Mouse (Mus musculus) cortical plate, adult 2 months (tissue): Measurements from ENCODE around the gene Fbxo47. TPM values are rescaled to one million over a fixed set of nuclear protein-coding genes. Genes with fewer than 3 reads are reported as not detected.

ENCODE experiments used
- H3K27ac ChIP-seq: fragments of 200-500 bp; 2 replicates; pipeline ENCODE4 v1.5.1; 2012; ENCODE audit warnings: low read length, control low read depth, inconsistent platforms; ENCODE audit not compliant: insufficient read depth
- H3K4me1 ChIP-seq: fragments of 200-500 bp; 2 replicates; pipeline ENCODE4 v1.6.1; 2011; ENCODE audit warnings: low read length; ENCODE audit not compliant: control insufficient read depth, insufficient read depth
- H3K4me3 ChIP-seq: fragments of 200-500 bp; 2 replicates; pipeline ENCODE4 v1.5.1; 2011; ENCODE audit warnings: mild to moderate bottlenecking, low read length, control low read depth; ENCODE audit not compliant: insufficient read depth
- CTCF ChIP-seq: fragments of 200-500 bp; IDR thresholded peaks from 2 replicates; pipeline ENCODE4 v1.5.1; 2011; ENCODE audit warnings: mild to moderate bottlenecking, control low read depth, low read length; ENCODE audit not compliant: insufficient read depth; ENCODE audit errors: extremely low read depth
- POLR2A ChIP-seq: fragments of 200-500 bp; IDR thresholded peaks from 2 replicates; pipeline ENCODE4 v1.6.1; 2011; ENCODE audit warnings: mild to moderate bottlenecking, low read length, control low read depth; ENCODE audit not compliant: insufficient read depth; ENCODE audit errors: extremely low read depth
- polyA plus RNA-seq: library from polyadenylated mRNA; depleted of rRNA; stranded (reverse); fragments of >200 nt; gene quantifications from 2 replicates; pipeline ENCODE4 v1.2.3, GENCODE M21; 2012

Fbxo47 gene
- polyA plus RNA-seq, 1 experiment = 1.6 TPM

DNA sequence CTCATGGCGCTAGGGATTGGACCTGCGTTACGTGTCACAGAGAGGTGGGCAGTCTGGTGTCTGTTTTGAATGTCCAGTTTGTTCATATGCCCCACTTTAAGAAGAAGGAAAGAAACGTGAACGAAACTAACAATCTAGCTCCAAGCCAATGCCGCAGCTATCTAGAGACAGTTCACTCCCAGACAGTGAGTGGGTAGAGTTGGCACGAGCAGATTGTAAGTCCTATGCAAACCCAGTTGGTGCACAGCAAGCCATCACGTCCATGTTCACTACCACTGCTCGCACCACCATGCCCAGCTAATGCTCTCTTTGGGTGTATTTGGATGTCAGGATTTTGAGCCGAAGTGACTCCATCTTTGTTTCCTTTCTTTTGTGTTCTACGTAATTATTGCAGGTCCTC, 59.8 kb downstream of the Fbxo47 start:
- no peak overlapping the region for H3K27ac ChIP-seq
- peaks cover 9% of the 10 kb centered on the region; the same call in 1 of the 2 replicates for H3K4me1 ChIP-seq
- TF ChIP-seq POLR2A = no peak
- H3K4me3 ChIP-seq = no peak overlapping the region

DNA sequence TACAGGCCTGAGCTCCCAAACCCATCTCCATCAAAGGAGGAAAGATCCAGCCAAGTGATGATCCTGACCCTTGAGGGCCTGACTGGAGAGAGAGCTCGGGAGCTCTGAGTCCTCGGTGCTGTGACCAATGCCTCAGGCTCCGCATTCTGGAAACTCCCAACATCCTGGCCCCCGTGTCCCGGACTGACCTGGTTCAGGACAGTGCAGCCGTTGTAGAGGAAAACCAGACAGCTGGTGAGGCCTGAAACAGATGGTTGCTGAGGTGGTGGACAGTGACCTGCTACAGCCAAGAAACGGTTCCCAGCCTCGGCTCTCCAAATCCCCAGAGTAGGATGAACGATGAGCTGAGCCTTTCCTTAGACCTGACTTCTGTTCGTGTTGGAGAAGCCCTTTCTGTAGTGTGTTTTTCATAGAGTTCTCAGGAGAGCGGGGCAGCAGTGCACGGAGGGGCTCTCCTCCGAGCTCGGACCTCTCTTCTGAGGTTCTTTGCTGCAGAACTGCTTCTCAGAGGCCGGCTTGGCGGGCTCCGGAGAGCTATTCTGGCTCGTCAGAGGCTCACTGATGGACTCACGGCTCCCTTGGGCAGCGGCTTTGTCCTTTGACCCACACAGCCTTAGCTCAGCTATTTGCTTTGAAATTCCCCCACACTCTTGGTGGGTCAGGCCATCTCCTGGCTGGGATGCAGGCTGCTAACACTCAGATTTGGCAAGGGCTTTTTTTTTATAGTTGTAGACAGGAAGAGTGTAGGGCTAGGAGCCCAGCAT, 60.9 kb downstream of the Fbxo47 start:
- Histone ChIP-seq H3K4me3 (no peak overlapping the region), H3K27ac (no peak overlapping the region), H3K4me1 (peaks cover 13% of the 10 kb centered on the region; the same call in 1 of the 2 replicates)
- TF ChIP-seq CTCF = no peak
- TF ChIP-seq POLR2A = no peak

DNA sequence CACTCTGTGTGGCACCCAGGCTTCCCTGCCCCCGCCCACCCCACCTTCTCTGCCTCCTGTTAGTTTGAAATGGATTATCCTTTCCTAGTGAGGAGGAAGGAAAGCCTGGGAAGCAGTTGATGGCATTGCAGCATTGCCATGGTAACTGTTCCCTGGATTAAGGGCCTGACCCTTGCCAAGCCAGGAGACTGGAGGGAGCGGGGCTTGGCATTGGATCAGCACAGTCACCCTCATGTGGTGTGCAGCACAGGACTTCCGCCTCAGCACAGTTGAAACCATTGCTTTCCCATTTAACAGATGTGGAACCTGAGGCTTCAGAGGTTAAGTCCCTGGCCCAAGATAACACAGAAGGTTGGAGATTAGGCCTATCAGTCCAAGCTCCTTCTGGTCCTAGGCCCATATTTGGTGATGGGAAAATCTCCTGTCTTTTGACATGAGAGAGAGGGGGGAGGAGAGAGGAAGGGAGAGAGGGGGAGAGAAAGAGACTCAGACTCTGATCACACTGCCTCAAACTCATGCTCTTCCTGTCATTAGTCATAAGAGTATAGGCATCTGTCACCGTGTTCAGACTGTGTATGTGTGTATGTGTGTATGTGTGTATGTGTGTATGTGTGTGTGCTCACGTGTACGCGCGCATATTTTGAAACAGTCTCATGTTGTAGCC, 62.4 kb downstream of the Fbxo47 start:
- no peak for TF ChIP-seq CTCF
- no peak for TF ChIP-seq POLR2A
- H3K4me3 ChIP-seq = no peak overlapping the region
- H3K4me1 ChIP-seq = peaks cover 11% of the 10 kb centered on the region; the same call in 1 of the 2 replicates
- H3K27ac ChIP-seq = no peak overlapping the region

DNA sequence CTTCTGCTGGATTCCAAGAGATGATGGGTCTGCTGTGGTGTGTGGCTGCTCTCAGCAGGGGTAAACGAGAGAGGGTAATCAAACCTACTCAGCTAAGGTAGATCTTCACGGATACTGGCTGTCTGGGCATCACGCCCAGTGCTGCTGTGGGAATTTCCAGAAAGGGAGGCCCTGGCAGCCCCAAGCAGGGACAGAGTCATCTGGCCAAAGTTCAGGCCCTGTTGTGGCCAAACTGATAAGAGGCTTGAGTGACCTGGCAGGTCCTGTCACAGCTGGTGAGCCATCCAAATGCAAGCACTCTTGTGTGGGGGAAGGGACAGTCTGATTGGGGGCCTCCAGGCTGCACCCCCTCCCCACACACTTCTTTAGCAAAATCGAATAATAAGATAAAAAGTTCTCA, 63.1 kb downstream of the Fbxo47 start:
- Histone ChIP-seq H3K27ac (no peak overlapping the region), H3K4me1 (peaks cover 11% of the 10 kb centered on the region; the same call in 1 of the 2 replicates), H3K4me3 (no peak overlapping the region)
- no peak for TF ChIP-seq CTCF

GRCm38 (mm10) chr11:97819923-97820322, 64.0 kb downstream of the Fbxo47 start:
- no peak for TF ChIP-seq CTCF
- TF ChIP-seq POLR2A = no peak
- no peak overlapping the region for H3K4me3 ChIP-seq
- H3K4me1 ChIP-seq = peaks cover 9% of the 10 kb centered on the region; the same call in 1 of the 2 replicates
- H3K27ac ChIP-seq = no peak overlapping the region

DNA sequence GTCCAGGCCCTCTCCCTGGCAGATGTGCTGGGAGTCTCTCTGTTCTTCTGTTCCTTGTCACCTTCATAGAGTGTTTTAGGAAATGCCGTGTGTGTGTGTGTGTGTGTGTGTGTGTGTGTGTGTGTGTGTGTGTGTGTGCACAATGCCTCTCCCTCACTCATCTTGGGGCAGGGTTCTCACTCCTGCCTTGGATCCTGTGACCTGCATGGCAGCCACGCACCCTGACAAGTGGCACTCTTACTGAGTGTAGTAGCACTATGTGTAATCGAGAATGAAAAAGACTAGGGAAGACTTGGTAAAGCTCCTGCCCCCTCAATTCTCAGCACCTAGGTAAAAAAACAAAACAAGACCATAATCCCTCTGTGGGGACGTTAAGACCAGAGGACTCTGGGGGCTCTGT, 64.9 kb downstream of the Fbxo47 start:
- peak overlapping the region; percentile 12; the same call in 1 of the 2 replicates for H3K27ac ChIP-seq
- H3K4me1 ChIP-seq = peaks cover 5% of the 10 kb centered on the region; the same call in 1 of the 2 replicates
- TF ChIP-seq POLR2A (no peak), CTCF (no peak)
- no peak overlapping the region for H3K4me3 ChIP-seq

GRCm38 (mm10) chr11:97818571-97818970, 65.4 kb downstream of the Fbxo47 start:
- Histone ChIP-seq H3K4me1 (peaks cover 4% of the 10 kb centered on the region; the same call in 1 of the 2 replicates), H3K4me3 (no peak overlapping the region), H3K27ac (peak overlapping the region; percentile 12; the same call in 1 of the 2 replicates)
- no peak for TF ChIP-seq CTCF
- no peak for TF ChIP-seq POLR2A

GRCm38 (mm10) chr11:97818003-97818402, 66.0 kb downstream of the Fbxo47 start:
- no peak overlapping the region for H3K4me3 ChIP-seq
- TF ChIP-seq POLR2A (no peak), CTCF (no peak)
- H3K4me1 ChIP-seq = peaks cover 8% of the 10 kb centered on the region
- H3K27ac ChIP-seq = no peak overlapping the region

DNA sequence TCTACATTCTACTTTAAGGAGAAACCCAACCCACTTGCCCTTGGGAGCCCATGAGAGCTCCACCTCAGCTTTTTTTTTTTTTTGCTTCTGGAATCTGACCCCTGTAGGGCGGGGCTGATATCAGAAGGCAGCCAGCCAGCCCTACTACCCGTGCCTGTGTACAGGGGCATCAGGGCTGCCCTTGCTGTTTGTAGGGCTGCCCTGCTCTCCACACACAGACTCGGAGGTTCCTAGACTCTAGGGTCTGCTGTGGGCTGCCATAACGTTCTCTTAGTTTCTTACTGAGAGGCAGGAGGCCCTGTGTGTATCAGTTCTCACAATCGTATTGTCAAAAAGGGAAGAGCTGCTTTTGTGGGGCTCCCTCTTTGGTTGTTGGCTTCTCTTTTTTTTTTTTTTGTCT, 66.6 kb downstream of the Fbxo47 start:
- Histone ChIP-seq H3K4me3 (no peak overlapping the region), H3K4me1 (peaks cover 13% of the 10 kb centered on the region), H3K27ac (no peak overlapping the region)
- TF ChIP-seq CTCF (no peak), POLR2A (no peak)

DNA sequence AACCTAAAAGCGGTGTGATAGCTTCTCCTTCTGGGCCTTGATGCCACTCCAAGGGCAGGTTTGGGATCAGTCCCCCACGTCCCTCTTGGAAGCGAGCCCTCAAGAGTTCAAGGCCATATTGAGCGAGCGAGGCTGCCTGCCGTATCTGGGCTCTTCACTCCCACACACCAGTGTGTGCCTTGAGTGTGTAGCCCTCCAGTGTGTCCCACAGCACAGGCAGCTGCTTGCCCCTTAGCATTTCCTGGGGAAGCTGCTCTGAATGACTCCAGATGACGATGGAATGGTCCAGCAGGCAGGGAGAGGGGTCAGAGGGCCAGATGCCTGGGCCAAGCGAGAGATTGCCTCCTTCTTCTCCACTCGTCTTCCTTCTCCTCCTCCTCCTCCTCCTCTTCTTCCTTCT, 67.0 kb downstream of the Fbxo47 start:
- H3K27ac ChIP-seq = no peak overlapping the region
- H3K4me1 ChIP-seq = peaks cover 17% of the 10 kb centered on the region
- TF ChIP-seq CTCF (no peak), POLR2A (no peak)
- H3K4me3 ChIP-seq = no peak overlapping the region
